Mouse (Mus musculus) MEL (cell line): ENCODE results near the gene Hes2.
A peak's percentile ranks its signal among the peaks of the same experiment; 100 is the strongest.

Experiments used
- CTCF ChIP-seq, 3 experiments: IDR thresholded peaks in 2 of 3; conservative IDR thresholded peaks in 1 of 3; 2 replicates each; pipeline ENCODE4 v1.5.1; 2011 to 2012; ENCODE audit warnings: low read length in 3 of 3, low read depth in 2 of 3, mild to moderate bottlenecking in 2 of 3, improper control_type of control experiment in 1 of 3, inconsistent platforms in 1 of 3, mixed read lengths in 1 of 3, moderate library complexity in 1 of 3; ENCODE audit not compliant: control insufficient read depth in 1 of 3, insufficient read depth in 1 of 3, poor library complexity in 1 of 3, severe bottlenecking in 1 of 3
- EP300 ChIP-seq, 2 experiments: IDR thresholded peaks; 2 replicates each; pipeline ENCODE4 v1.6.1; 2011; ENCODE audit warnings: improper control_type of control experiment in 2 of 2, low read length in 2 of 2, low read depth in 1 of 2, mild to moderate bottlenecking in 1 of 2
- JUND ChIP-seq: IDR thresholded peaks from 2 replicates; pipeline ENCODE4 v1.6.1; 2011; ENCODE audit warnings: low read depth, mild to moderate bottlenecking, improper control_type of control experiment, low read length
- MAX ChIP-seq: IDR thresholded peaks from 2 replicates; pipeline ENCODE4 v1.6.1; 2011; ENCODE audit warnings: low read length, improper control_type of control experiment
- MYC ChIP-seq: IDR thresholded peaks from 2 replicates; pipeline ENCODE4 v1.6.1; 2011; ENCODE audit warnings: low read depth, mild to moderate bottlenecking, low read length, improper control_type of control experiment, moderate library complexity
- POLR2A ChIP-seq, 2 experiments: IDR thresholded peaks; 2 replicates each; pipeline ENCODE4 v1.6.1; 2011 to 2012; ENCODE audit warnings: low read length in 2 of 2, mild to moderate bottlenecking in 2 of 2, control low read depth in 1 of 2, improper control_type of control experiment in 1 of 2, low read depth in 1 of 2, moderate library complexity in 1 of 2; ENCODE audit not compliant: control insufficient read depth in 1 of 2, insufficient read depth in 1 of 2, poor library complexity in 1 of 2
- POLR2AphosphoS5 ChIP-seq: IDR thresholded peaks from 2 replicates; pipeline ENCODE4 v1.6.1; 2012; ENCODE audit warnings: low read depth, borderline replicate concordance, mild to moderate bottlenecking, inconsistent platforms, low read length, moderate library complexity, mixed read lengths
- TAL1 ChIP-seq: IDR thresholded peaks from 2 replicates; pipeline ENCODE4 v1.6.1; 2012; ENCODE audit warnings: mild to moderate bottlenecking, inconsistent platforms, low read length, moderate library complexity, mixed read lengths

DNA sequence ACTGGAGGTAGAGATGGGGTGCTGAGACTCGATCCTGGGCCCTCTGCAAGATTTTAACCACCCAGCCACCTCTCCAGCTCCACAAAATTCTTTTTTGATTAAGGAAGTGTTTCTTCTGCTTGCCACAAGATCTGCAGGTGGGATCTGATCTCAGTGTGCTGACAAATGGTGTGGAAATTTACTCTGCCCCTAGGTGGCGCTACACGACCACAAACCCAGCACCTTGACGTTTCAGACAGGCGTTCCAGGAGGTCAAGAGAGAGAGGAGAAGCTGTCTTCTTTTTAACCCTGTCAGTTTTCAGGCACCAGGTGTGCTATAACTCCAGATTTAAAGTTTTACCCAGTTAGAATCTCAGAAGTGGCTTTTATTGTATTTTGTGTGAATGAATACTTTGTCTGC, 14.4 kb downstream of the Hes2 start:
- TF ChIP-seq EP300 (IDR thresholded peaks at IDR 0.05; ENCODE audit: low read depth in 1 of 2, low read length in 2 of 2): no peak
- TF ChIP-seq JUND: 0 out of 2 replicates have a peak, but pooled peaks have one; percentile 28
- TF ChIP-seq CTCF (IDR thresholded peaks at IDR 0.05 in 2 of 3, conservative IDR thresholded peaks at IDR 0.05 in 1 of 3; ENCODE audit: control insufficient read depth in 1 of 3, insufficient read depth in 1 of 3, low read depth in 2 of 3, low read length in 3 of 3, poor library complexity in 1 of 3, severe bottlenecking in 1 of 3): peak; percentile 86 to 99 (median 94)
- no peak for TF ChIP-seq POLR2A (IDR thresholded peaks at IDR 0.05; ENCODE audit: control insufficient read depth in 1 of 2, insufficient read depth in 1 of 2, low read depth in 1 of 2, low read length in 2 of 2, poor library complexity in 1 of 2)
- TF ChIP-seq MAX: no peak
- no peak for TF ChIP-seq TAL1
- TF ChIP-seq POLR2AphosphoS5: no peak
- 0 out of 2 replicates have a peak, but pooled peaks have one; percentile 27 for TF ChIP-seq MYC
